Mouse (Mus musculus): ENCODE results near the gene Slc16a11. TPM values are rescaled to one million over a fixed set of nuclear protein-coding genes. Genes with fewer than 3 reads are reported as not detected.
"Not testable (repeated sequence)": the region's sequence is repeated elsewhere in the genome, so short reads cannot be mapped to it uniquely, and the experiment has no call there.

Slc16a11 gene
- total RNA-seq (2021), result under 1 TPM; 0.46 to 0.49 TPM
- long read RNA-seq, experiment 1, result 0 reads
- long read RNA-seq, experiment 2, result 0 reads

- intact Hi-C loops (cut with DNase I), result loop anchor here (2.0 to 5.0 kb wide), 2 partner anchors 138 to 155 kb away; no protein-coding TSS in a partner anchor
These were observed at the start of gene Slc16a11 for GRCm38 (mm10) chr11:70212423-70212822. Slc16a11 (plus strand) TSS chr11:70212752.

GRCm38 (mm10) chr11:70165972-70166921, 46.3 kb upstream of the Slc16a11 start:
- intact Hi-C loops (cut with DNase I), result no loop called here
- DNase-seq, result no peak

More at GRCm38 (mm10) chr11:70212423-70212822, at the start of gene Slc16a11:
- DNase-seq, result no peak

- intact Hi-C loops (cut with DNase I), result no loop called here
- DNase-seq, result no peak
These were observed 44.4 kb upstream of the Slc16a11 start for GRCm38 (mm10) chr11:70168136-70168535.

GRCm38 (mm10) chr11:70169471-70169870, 43.1 kb upstream of the Slc16a11 start:
- intact Hi-C loops (cut with DNase I); DNase-seq: not testable (repeated sequence)

GRCm38 (mm10) chr11:70170291-70170690, 42.3 kb upstream of the Slc16a11 start:
- DNase-seq, result no peak
- intact Hi-C loops (cut with DNase I), result no loop called here

GRCm38 (mm10) chr11:70171181-70171580, 41.4 kb upstream of the Slc16a11 start:
- intact Hi-C loops (cut with DNase I), result no loop called here
- no peak for DNase-seq

- intact Hi-C loops (cut with DNase I), result no loop called here
- DNase-seq, result no peak
These were observed 40.7 kb upstream of the Slc16a11 start for GRCm38 (mm10) chr11:70171847-70172246.

GRCm38 (mm10) chr11:70172298-70172697, 40.3 kb upstream of the Slc16a11 start:
- no peak for DNase-seq
- intact Hi-C loops (cut with DNase I), result no loop called here

GRCm38 (mm10) chr11:70174491-70174890, 38.1 kb upstream of the Slc16a11 start:
- intact Hi-C loops (cut with DNase I), result no loop called here
- DNase-seq, result no peak

GRCm38 (mm10) chr11:70177647-70178046, 34.9 kb upstream of the Slc16a11 start:
- DNase-seq, result no peak
- intact Hi-C loops (cut with DNase I), result no loop called here

- no peak for DNase-seq
- intact Hi-C loops (cut with DNase I), result no loop called here
These were observed 34.2 kb upstream of the Slc16a11 start for GRCm38 (mm10) chr11:70178311-70178710.

- intact Hi-C loops (cut with DNase I), result no loop called here
- no peak for DNase-seq
These were observed 33.8 kb upstream of the Slc16a11 start for GRCm38 (mm10) chr11:70178756-70179155.

GRCm38 (mm10) chr11:70179401-70179800, 33.2 kb upstream of the Slc16a11 start:
- intact Hi-C loops (cut with DNase I), result no loop called here
- DNase-seq, result no peak

GRCm38 (mm10) chr11:70180496-70180895, 32.1 kb upstream of the Slc16a11 start:
- DNase-seq, result no peak
- intact Hi-C loops (cut with DNase I), result no loop called here

GRCm38 (mm10) chr11:70185120-70185519, 27.4 kb upstream of the Slc16a11 start:
- DNase-seq, result no peak
- intact Hi-C loops (cut with DNase I), result no loop called here

GRCm38 (mm10) chr11:70189319-70190134, 23.0 kb upstream of the Slc16a11 start:
- DNase-seq, result no peak
- intact Hi-C loops (cut with DNase I), result no loop called here

- intact Hi-C loops (cut with DNase I), result no loop called here
- no peak for DNase-seq
These were observed 21.4 kb upstream of the Slc16a11 start for GRCm38 (mm10) chr11:70191188-70191587.

GRCm38 (mm10) chr11:70192157-70192556, 20.4 kb upstream of the Slc16a11 start:
- intact Hi-C loops (cut with DNase I), result no loop called here
- no peak for DNase-seq

GRCm38 (mm10) chr11:70193354-70194285, 18.9 kb upstream of the Slc16a11 start:
- DNase-seq, result no peak
- intact Hi-C loops (cut with DNase I), result no loop called here

GRCm38 (mm10) chr11:70198332-70198731, 14.2 kb upstream of the Slc16a11 start:
- intact Hi-C loops (cut with DNase I), result no loop called here
- DNase-seq, result no peak
